Mouse (Mus musculus): ENCODE data around the gene Cdk17. TPM values are rescaled to one million over a fixed set of nuclear protein-coding genes. Genes with fewer than 3 reads are reported as not detected.

Cdk17 gene
- polyA plus RNA-seq, 1 experiment from 2014 or later = 34.4 TPM

- ATAC-seq (replicated peaks; ENCODE audit: low FRiP score) (no peak), DNase-seq (ENCODE audit: low spot score) (no peak)
- H3K36me3 ChIP-seq (ENCODE audit: control insufficient read depth, insufficient read depth, low read length) = no peaks in the 10 kb centered on the region
- no peaks in the 10 kb centered on the region for H3K9me3 ChIP-seq (ENCODE audit: control insufficient read depth, low read length)
- H3K4me2 ChIP-seq (ENCODE audit: low read depth, low read length, severe bottlenecking) = no peak overlapping the region
- H3K9ac ChIP-seq (ENCODE audit: low read length) = no peak overlapping the region
- H3K4me1 ChIP-seq (replicated peaks; ENCODE audit: control insufficient read depth, insufficient read depth, low read length) = 0 out of 2 replicates have a peak, but pooled peaks cover 4% of the 10 kb centered on the region
- no peak overlapping the region for H3K4me3 ChIP-seq (ENCODE audit: low read depth, low read length)
- H3K27me3 ChIP-seq (ENCODE audit: control insufficient read depth, insufficient read depth, low read length) = no peaks in the 10 kb centered on the region
- no peak overlapping the region for H3K27ac ChIP-seq (ENCODE audit: low read depth, low read length)
- 82% methylated on average over 6 of the region's 6 CpGs for WGBS
These were observed 128.7 kb downstream of the Cdk17 start for GRCm38 (mm10) chr10:93289404-93289803.

GRCm38 (mm10) chr10:93291352-93291751, 130.7 kb downstream of the Cdk17 start:
- H3K27ac ChIP-seq (ENCODE audit: low read depth, low read length) = no peak overlapping the region
- H3K36me3 ChIP-seq (ENCODE audit: control insufficient read depth, insufficient read depth, low read length) = no peaks in the 10 kb centered on the region
- peak; percentile 84 for DNase-seq (ENCODE audit: low spot score)
- no peaks in the 10 kb centered on the region for H3K27me3 ChIP-seq (ENCODE audit: control insufficient read depth, insufficient read depth, low read length)
- WGBS = 31% methylated on average over 7 of the region's 7 CpGs
- no peak overlapping the region for H3K4me2 ChIP-seq (ENCODE audit: low read depth, low read length, severe bottlenecking)
- no peaks in the 10 kb centered on the region for H3K9me3 ChIP-seq (ENCODE audit: control insufficient read depth, low read length)
- peak; percentile 39 for ATAC-seq (replicated peaks; ENCODE audit: low FRiP score)
- H3K4me3 ChIP-seq (ENCODE audit: low read depth, low read length) = no peak overlapping the region
- H3K9ac ChIP-seq (ENCODE audit: low read length) = no peak overlapping the region
- H3K4me1 ChIP-seq (replicated peaks; ENCODE audit: control insufficient read depth, insufficient read depth, low read length) = 0 out of 2 replicates have a peak, but pooled peaks cover 6% of the 10 kb centered on the region

GRCm38 (mm10) chr10:93291843-93292242, 131.2 kb downstream of the Cdk17 start:
- H3K4me3 ChIP-seq (ENCODE audit: low read depth, low read length) = no peak overlapping the region
- H3K27ac ChIP-seq (ENCODE audit: low read depth, low read length) = no peak overlapping the region
- no peaks in the 10 kb centered on the region for H3K27me3 ChIP-seq (ENCODE audit: control insufficient read depth, insufficient read depth, low read length)
- ATAC-seq (replicated peaks; ENCODE audit: low FRiP score) (no peak), DNase-seq (ENCODE audit: low spot score) (peak; percentile 87)
- no peaks in the 10 kb centered on the region for H3K9me3 ChIP-seq (ENCODE audit: control insufficient read depth, low read length)
- H3K4me1 ChIP-seq (replicated peaks; ENCODE audit: control insufficient read depth, insufficient read depth, low read length) = 0 out of 2 replicates have a peak, but pooled peaks cover 6% of the 10 kb centered on the region
- H3K4me2 ChIP-seq (ENCODE audit: low read depth, low read length, severe bottlenecking) = no peak overlapping the region
- WGBS = under 1% methylated on average over 6 of the region's 6 CpGs
- H3K36me3 ChIP-seq (ENCODE audit: control insufficient read depth, insufficient read depth, low read length) = no peaks in the 10 kb centered on the region
- H3K9ac ChIP-seq (ENCODE audit: low read length) = no peak overlapping the region

GRCm38 (mm10) chr10:93293621-93294020, 132.9 kb downstream of the Cdk17 start:
- Histone ChIP-seq H3K27ac (ENCODE audit: low read depth, low read length) (no peak overlapping the region), H3K4me1 (replicated peaks; ENCODE audit: control insufficient read depth, insufficient read depth, low read length) (0 out of 2 replicates have a peak, but pooled peaks cover 6% of the 10 kb centered on the region), H3K36me3 (ENCODE audit: control insufficient read depth, insufficient read depth, low read length) (no peaks in the 10 kb centered on the region), H3K9ac (ENCODE audit: low read length) (no peak overlapping the region), H3K9me3 (ENCODE audit: control insufficient read depth, low read length) (no peaks in the 10 kb centered on the region), H3K4me2 (ENCODE audit: low read depth, low read length, severe bottlenecking) (no peak overlapping the region), H3K4me3 (ENCODE audit: low read depth, low read length) (no peak overlapping the region), H3K27me3 (ENCODE audit: control insufficient read depth, insufficient read depth, low read length) (no peaks in the 10 kb centered on the region)
- ATAC-seq (replicated peaks; ENCODE audit: low FRiP score) (no peak), DNase-seq (ENCODE audit: low spot score) (no peak)
- WGBS = 88% methylated on average over 7 of the region's 7 CpGs

GRCm38 (mm10) chr10:93294547-93295219, 134.0 kb downstream of the Cdk17 start:
- Histone ChIP-seq H3K9me3 (ENCODE audit: control insufficient read depth, low read length) (no peaks in the 10 kb centered on the region), H3K9ac (ENCODE audit: low read length) (no peak overlapping the region), H3K4me3 (ENCODE audit: low read depth, low read length) (no peak overlapping the region), H3K36me3 (ENCODE audit: control insufficient read depth, insufficient read depth, low read length) (no peaks in the 10 kb centered on the region), H3K27me3 (ENCODE audit: control insufficient read depth, insufficient read depth, low read length) (no peaks in the 10 kb centered on the region), H3K27ac (ENCODE audit: low read depth, low read length) (no peak overlapping the region), H3K4me2 (ENCODE audit: low read depth, low read length, severe bottlenecking) (no peak overlapping the region), H3K4me1 (replicated peaks; ENCODE audit: control insufficient read depth, insufficient read depth, low read length) (0 out of 2 replicates have a peak, but pooled peaks cover 6% of the 10 kb centered on the region)
- DNase-seq (ENCODE audit: low spot score) (no peak), ATAC-seq (replicated peaks; ENCODE audit: low FRiP score) (no peak)
- WGBS = 72% methylated on average over 20 of the region's 20 CpGs

- no peak overlapping the region for H3K27ac ChIP-seq (ENCODE audit: low read depth, low read length)
- ATAC-seq (replicated peaks; ENCODE audit: low FRiP score) (no peak), DNase-seq (ENCODE audit: low spot score) (no peak)
- 0 out of 2 replicates have a peak, but pooled peaks cover 2% of the 10 kb centered on the region for H3K4me1 ChIP-seq (replicated peaks; ENCODE audit: control insufficient read depth, insufficient read depth, low read length)
- no peak overlapping the region for H3K4me2 ChIP-seq (ENCODE audit: low read depth, low read length, severe bottlenecking)
- H3K36me3 ChIP-seq (ENCODE audit: control insufficient read depth, insufficient read depth, low read length) = no peaks in the 10 kb centered on the region
- no peaks in the 10 kb centered on the region for H3K9me3 ChIP-seq (ENCODE audit: control insufficient read depth, low read length)
- no peaks in the 10 kb centered on the region for H3K27me3 ChIP-seq (ENCODE audit: control insufficient read depth, insufficient read depth, low read length)
- WGBS = 42% methylated on average over 5 of the region's 5 CpGs
- no peak overlapping the region for H3K9ac ChIP-seq (ENCODE audit: low read length)
- H3K4me3 ChIP-seq (ENCODE audit: low read depth, low read length) = no peak overlapping the region
These were observed 137.1 kb downstream of the Cdk17 start for GRCm38 (mm10) chr10:93297774-93298173.

- Histone ChIP-seq H3K9me3 (ENCODE audit: control insufficient read depth, low read length) (no peaks in the 10 kb centered on the region), H3K27me3 (ENCODE audit: control insufficient read depth, insufficient read depth, low read length) (no peaks in the 10 kb centered on the region), H3K4me1 (replicated peaks; ENCODE audit: control insufficient read depth, insufficient read depth, low read length) (0 out of 2 replicates have a peak, but pooled peaks cover 2% of the 10 kb centered on the region), H3K36me3 (ENCODE audit: control insufficient read depth, insufficient read depth, low read length) (no peaks in the 10 kb centered on the region), H3K4me2 (ENCODE audit: low read depth, low read length, severe bottlenecking) (no peak overlapping the region), H3K9ac (ENCODE audit: low read length) (no peak overlapping the region), H3K4me3 (ENCODE audit: low read depth, low read length) (no peak overlapping the region), H3K27ac (ENCODE audit: low read depth, low read length) (no peak overlapping the region)
- no peak for ATAC-seq (replicated peaks; ENCODE audit: low FRiP score)
- DNase-seq (ENCODE audit: low spot score) = no peak
- 57% methylated on average over 7 of the region's 7 CpGs for WGBS
These were observed 137.5 kb downstream of the Cdk17 start for GRCm38 (mm10) chr10:93298208-93298607.

- whole genome bisulfite sequencing = 75% methylated on average over 8 of the region's 8 CpGs
These were observed 141.2 kb downstream of the Cdk17 start for GRCm38 (mm10) chr10:93301831-93302230.

GRCm38 (mm10) chr10:93303231-93303630, 142.6 kb downstream of the Cdk17 start:
- no peak for ATAC-seq (replicated peaks; ENCODE audit: low FRiP score)
- DNase-seq (ENCODE audit: low spot score) = no peak
- H3K4me2 ChIP-seq (ENCODE audit: low read depth, low read length, severe bottlenecking) = no peak overlapping the region
- no peak overlapping the region for H3K4me3 ChIP-seq (ENCODE audit: low read depth, low read length)
- 79% methylated on average over 4 of the region's 4 CpGs for WGBS
- no peaks in the 10 kb centered on the region for H3K9me3 ChIP-seq (ENCODE audit: control insufficient read depth, low read length)
- H3K36me3 ChIP-seq (ENCODE audit: control insufficient read depth, insufficient read depth, low read length) = no peaks in the 10 kb centered on the region
- no peak overlapping the region for H3K27ac ChIP-seq (ENCODE audit: low read depth, low read length)
- H3K27me3 ChIP-seq (ENCODE audit: control insufficient read depth, insufficient read depth, low read length) = no peaks in the 10 kb centered on the region; the same call in 1 of the 2 replicates
- H3K9ac ChIP-seq (ENCODE audit: low read length) = no peak overlapping the region
- H3K4me1 ChIP-seq (replicated peaks; ENCODE audit: control insufficient read depth, insufficient read depth, low read length) = no peaks in the 10 kb centered on the region

More at GRCm38 (mm10) chr10:93301831-93302230, 141.2 kb downstream of the Cdk17 start:
- H3K4me1 ChIP-seq (replicated peaks; ENCODE audit: control insufficient read depth, insufficient read depth, low read length) = no peaks in the 10 kb centered on the region
- H3K27ac ChIP-seq (ENCODE audit: low read depth, low read length) = no peak overlapping the region
- ATAC-seq (replicated peaks; ENCODE audit: low FRiP score) = no peak
- no peak overlapping the region for H3K4me3 ChIP-seq (ENCODE audit: low read depth, low read length)
- H3K9me3 ChIP-seq (ENCODE audit: control insufficient read depth, low read length) = no peaks in the 10 kb centered on the region
- H3K4me2 ChIP-seq (ENCODE audit: low read depth, low read length, severe bottlenecking) = no peak overlapping the region
- no peak for DNase-seq (ENCODE audit: low spot score)
- H3K9ac ChIP-seq (ENCODE audit: low read length) = no peak overlapping the region
- no peaks in the 10 kb centered on the region for H3K27me3 ChIP-seq (ENCODE audit: control insufficient read depth, insufficient read depth, low read length)
- no peaks in the 10 kb centered on the region for H3K36me3 ChIP-seq (ENCODE audit: control insufficient read depth, insufficient read depth, low read length)
